Mouse (Mus musculus) kidney, postnatal 0 days (tissue): ENCODE results near the gene Rnf220. TPM values are rescaled to one million over a fixed set of nuclear protein-coding genes. Genes with fewer than 3 reads are reported as not detected.

Source experiments
- ATAC-seq: fragments of 200-750 bp; cut with Nextera tagmentation; replicated peaks from 2 replicates; pipeline ENCODE4 v1.8.0; 2017; ENCODE audit warnings: low read depth, moderate number of reproducible peaks, moderate TSS enrichment, moderate library complexity; ENCODE audit not compliant: low FRiP score
- DNase-seq: peaks from one replicate; pipeline ENCODE4 v3.0.0-alpha.2; 2016; ENCODE audit warnings: low spot score
- H3K27ac ChIP-seq: fragments of 300-500 bp; sonication (generic); 2 replicates; pipeline ENCODE4 v1.5.1; 2014; ENCODE audit warnings: mild to moderate bottlenecking
- H3K27me3 ChIP-seq: fragments of 300-500 bp; sonication (generic); 2 replicates; pipeline ENCODE4 v1.6.1; 2014; ENCODE audit warnings: low read length, mixed read lengths; ENCODE audit not compliant: insufficient read depth
- H3K36me3 ChIP-seq: fragments of 300-500 bp; sonication (generic); 2 replicates; pipeline ENCODE4 v1.6.1; 2014; ENCODE audit warnings: low read length, mixed read lengths; ENCODE audit not compliant: insufficient read depth
- H3K4me1 ChIP-seq: fragments of 300-500 bp; sonication (generic); replicated peaks from 2 replicates; pipeline ENCODE4 v1.6.1; 2014; ENCODE audit warnings: antibody characterized with exemption, low read length, mixed read lengths; ENCODE audit not compliant: insufficient read depth
- H3K4me2 ChIP-seq: fragments of 300-500 bp; sonication (generic); 2 replicates; pipeline ENCODE4 v1.6.1; 2014; ENCODE audit warnings: mild to moderate bottlenecking, low read length, moderate library complexity, mixed read lengths
- H3K4me3 ChIP-seq: fragments of 300-500 bp; sonication (generic); replicated peaks from 2 replicates; pipeline ENCODE4 v1.5.1; 2014; ENCODE audit warnings: low read depth, low read length
- H3K9ac ChIP-seq: fragments of 300-500 bp; sonication (generic); 2 replicates; pipeline ENCODE4 v1.6.1; 2014; ENCODE audit warnings: low read depth, low read length
- H3K9me3 ChIP-seq: fragments of 300-500 bp; sonication (generic); replicated peaks from 2 replicates; pipeline ENCODE4 v1.6.1; 2016; ENCODE audit warnings: low read length, inconsistent platforms, mixed read lengths
- CTCF ChIP-seq: IDR thresholded peaks from 2 replicates; pipeline ENCODE4 v1.5.1; 2016; ENCODE audit warnings: antibody characterized with exemption, low read depth, mild to moderate bottlenecking, moderate library complexity
- WGBS: fragments of 180-500 bp; shearing (Covaris S2); extraction: QIAGEN DNeasy Blood & Tissue Kit; methylation state at CpG from one replicate; pipeline ENCODE4 v1.1.7; 2014; 5-methylcytosine and 5-hydroxymethylcytosine counted together
- polyA plus RNA-seq: library from polyadenylated mRNA; unstranded; fragments of >200 nt; fragmentation: Nextera tagmentation; extraction: Ambion mirVana; gene quantifications from 2 replicates; pipeline ENCODE4 v1.2.1, GENCODE M21; 2015

The Rnf220 gene
- polyA plus RNA-seq, 1 experiment from 2014 or later: 62.1 TPM

DNA sequence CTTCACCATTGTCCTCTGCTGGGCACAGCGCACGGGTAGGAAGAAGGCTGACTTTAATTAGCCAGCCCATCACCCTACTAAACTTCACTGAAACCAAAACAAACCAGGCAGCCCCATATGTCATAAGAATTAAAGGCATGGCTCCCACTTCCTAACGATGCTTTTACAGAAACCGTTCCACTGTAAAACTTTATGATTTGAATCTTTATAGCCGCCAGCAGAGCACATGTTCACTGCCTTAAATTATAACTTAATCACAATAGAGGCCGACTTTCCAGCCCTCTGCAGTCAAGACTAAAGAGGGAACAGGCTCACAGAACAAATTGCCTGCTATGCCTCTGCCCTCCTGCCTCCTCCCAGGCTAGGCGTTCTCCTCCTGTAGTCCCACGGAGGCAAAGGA lies 62.5 kb downstream of the Rnf220 start:
- no peak for ATAC-seq
- Histone ChIP-seq H3K9ac (no peak overlapping the region), H3K27ac (no peak overlapping the region), H3K36me3 (no peaks in the 10 kb centered on the region), H3K27me3 (0 out of 2 replicates have a peak, but pooled peaks cover 3% of the 10 kb centered on the region), H3K9me3 (no peaks in the 10 kb centered on the region), H3K4me1 (no peaks in the 10 kb centered on the region), H3K4me3 (no peak overlapping the region), H3K4me2 (no peak overlapping the region)
- 17% methylated on average over 8 of the region's 8 CpGs for WGBS
- peak; percentile 20 for DNase-seq
- no peak for TF ChIP-seq CTCF

DNA sequence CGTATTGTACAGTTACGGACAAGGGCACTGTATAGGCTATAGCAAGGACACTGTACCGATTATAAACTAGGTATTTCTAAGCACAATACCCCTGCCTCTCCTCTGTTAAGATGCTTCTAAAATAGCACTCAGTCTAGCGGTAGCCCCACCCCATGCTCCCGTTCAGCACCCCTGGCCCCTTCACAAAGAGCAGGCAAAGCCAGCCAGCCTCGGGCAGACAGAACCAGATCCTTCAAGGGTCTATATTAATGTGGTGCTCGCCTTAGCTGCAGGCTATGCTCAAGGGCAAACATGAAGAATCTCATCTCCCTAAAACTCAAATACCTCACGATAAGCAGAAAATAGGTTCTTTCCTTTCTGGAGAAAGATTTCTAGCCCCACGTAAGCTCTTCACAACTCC lies 67.2 kb downstream of the Rnf220 start:
- H3K4me3 ChIP-seq: no peak overlapping the region
- no peaks in the 10 kb centered on the region for H3K36me3 ChIP-seq
- TF ChIP-seq CTCF: no peak
- 75% methylated on average over 9 of the region's 9 CpGs for WGBS
- no peak overlapping the region for H3K27ac ChIP-seq
- DNase-seq (no peak), ATAC-seq (no peak)
- H3K4me1 ChIP-seq: 0 out of 2 replicates have a peak, but pooled peaks cover 5% of the 10 kb centered on the region
- H3K9me3 ChIP-seq: no peaks in the 10 kb centered on the region
- no peak overlapping the region for H3K9ac ChIP-seq
- 0 out of 2 replicates have a peak, but pooled peaks cover 3% of the 10 kb centered on the region for H3K27me3 ChIP-seq
- no peak overlapping the region for H3K4me2 ChIP-seq

DNA sequence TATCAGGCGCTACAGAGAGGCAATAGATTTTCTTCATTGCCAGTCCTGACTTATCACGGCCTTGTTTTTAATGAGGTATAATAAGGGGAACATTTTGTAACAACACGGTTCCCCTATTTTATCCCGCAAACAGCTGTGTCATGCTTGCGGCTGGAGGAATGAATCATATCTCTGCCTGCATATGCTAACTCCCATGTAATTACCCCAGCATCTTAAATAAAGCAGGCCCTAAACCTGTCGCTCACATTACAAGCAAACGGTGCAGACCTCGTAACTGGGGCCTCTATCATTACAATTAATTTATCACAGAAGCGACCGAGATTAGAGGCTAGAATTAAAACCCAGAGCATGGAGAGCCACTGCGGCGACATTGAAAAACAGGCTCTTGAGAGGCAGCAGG lies 69.3 kb downstream of the Rnf220 start:
- H3K9ac ChIP-seq: no peak overlapping the region
- H3K4me2 ChIP-seq: no peak overlapping the region
- WGBS: 14% methylated on average over 12 of the region's 12 CpGs
- 0 out of 2 replicates have a peak, but pooled peaks cover 3% of the 10 kb centered on the region for H3K27me3 ChIP-seq
- no peaks in the 10 kb centered on the region for H3K36me3 ChIP-seq
- DNase-seq (peak; percentile 55), ATAC-seq (no peak)
- no peak overlapping the region for H3K27ac ChIP-seq
- TF ChIP-seq CTCF: no peak
- H3K4me1 ChIP-seq: 0 out of 2 replicates have a peak, but pooled peaks cover 5% of the 10 kb centered on the region
- H3K9me3 ChIP-seq: no peaks in the 10 kb centered on the region
- no peak overlapping the region for H3K4me3 ChIP-seq

DNA sequence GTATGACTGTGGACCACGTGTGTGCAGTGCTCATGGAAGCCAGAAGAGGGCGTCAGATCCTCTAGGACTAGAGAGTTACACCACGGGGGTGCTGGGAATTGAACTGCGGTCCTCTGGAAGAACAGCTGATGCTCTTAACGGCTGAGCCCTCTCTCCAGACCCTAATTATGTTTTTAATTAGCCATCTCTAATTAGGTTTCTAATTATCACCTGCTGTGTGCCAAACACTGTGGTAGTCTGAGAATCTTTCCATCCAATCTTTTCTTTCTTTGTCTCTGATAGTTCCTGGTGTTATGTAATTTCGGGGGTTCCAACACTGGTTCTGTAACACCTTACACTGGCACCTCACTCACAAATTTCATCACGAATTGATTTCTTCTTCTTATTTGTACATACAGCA lies 75.8 kb downstream of the Rnf220 start:
- 87% methylated on average over 7 of the region's 7 CpGs for WGBS

DNA sequence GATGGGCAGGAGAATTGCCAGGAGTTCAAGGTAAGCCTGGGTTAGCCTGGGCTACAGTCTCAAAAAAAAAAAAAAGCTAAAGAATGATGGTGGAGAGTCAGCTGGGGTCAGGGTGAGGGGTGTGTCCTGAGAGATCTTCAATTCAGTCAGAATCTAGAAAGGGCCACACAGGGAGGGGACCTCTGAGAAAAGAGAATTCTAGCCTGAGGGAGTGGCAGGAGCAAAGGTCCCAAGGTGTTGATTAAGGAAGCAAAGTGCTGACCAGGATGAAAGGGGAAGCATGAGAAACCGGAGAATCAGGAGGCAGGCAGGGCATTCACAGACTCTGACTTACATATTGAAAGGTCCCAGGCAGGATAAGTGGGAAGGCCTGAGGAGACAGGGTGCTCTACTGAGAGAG lies 80.0 kb downstream of the Rnf220 start:
- WGBS: 59% methylated on average over 1 of the region's 1 CpGs

More for the DNA sequence above, 75.8 kb downstream of the Rnf220 start:
- DNase-seq (no peak), ATAC-seq (no peak)
- Histone ChIP-seq H3K9me3 (no peaks in the 10 kb centered on the region), H3K4me3 (no peak overlapping the region), H3K4me1 (no peaks in the 10 kb centered on the region), H3K27me3 (no peaks in the 10 kb centered on the region), H3K36me3 (no peaks in the 10 kb centered on the region), H3K27ac (no peak overlapping the region), H3K4me2 (no peak overlapping the region), H3K9ac (no peak overlapping the region)
- no peak for TF ChIP-seq CTCF

DNA sequence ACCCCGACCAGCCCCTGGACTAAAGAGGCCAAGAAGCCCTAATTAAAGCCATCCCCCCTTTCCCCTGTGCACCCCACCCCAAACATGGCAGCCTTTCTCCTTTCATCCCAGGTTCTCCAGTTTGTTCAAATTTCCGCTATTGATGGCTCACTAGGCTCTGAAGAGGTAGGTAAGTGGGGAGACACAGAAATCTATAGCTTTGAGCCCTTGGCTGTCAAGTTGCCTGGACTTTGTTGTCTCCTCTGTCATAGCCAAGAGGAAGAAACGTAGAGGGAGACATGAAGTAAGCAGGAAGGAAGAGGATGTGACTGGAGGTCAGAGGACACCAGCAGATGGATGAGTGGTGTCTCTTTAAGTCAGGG lies 86.8 kb downstream of the Rnf220 start:
- 46% methylated on average over 3 of the region's 3 CpGs for WGBS
- no peak for DNase-seq
- Histone ChIP-seq H3K36me3 (no peaks in the 10 kb centered on the region), H3K27me3 (no peaks in the 10 kb centered on the region), H3K4me2 (no peak overlapping the region), H3K4me1 (no peaks in the 10 kb centered on the region), H3K9me3 (no peaks in the 10 kb centered on the region), H3K4me3 (no peak overlapping the region), H3K27ac (no peak overlapping the region), H3K9ac (no peak overlapping the region)
- TF ChIP-seq CTCF: no peak
- ATAC-seq: no peak

More for the DNA sequence above, 80.0 kb downstream of the Rnf220 start:
- Histone ChIP-seq H3K9ac (no peak overlapping the region), H3K9me3 (no peaks in the 10 kb centered on the region), H3K36me3 (no peaks in the 10 kb centered on the region), H3K27me3 (no peaks in the 10 kb centered on the region), H3K4me1 (no peaks in the 10 kb centered on the region), H3K4me3 (no peak overlapping the region), H3K4me2 (no peak overlapping the region), H3K27ac (no peak overlapping the region)
- no peak for TF ChIP-seq CTCF
- no peak for ATAC-seq
- DNase-seq: no peak
